Mouse (Mus musculus) hindbrain, embryonic 12.5 days (tissue): Measurements from ENCODE around the gene Fzr1. TPM values are rescaled to one million over a fixed set of nuclear protein-coding genes. Genes with fewer than 3 reads are reported as not detected.

ENCODE experiments used
- ATAC-seq: fragments of 200-750 bp; cut with Nextera tagmentation; 2 replicates; pipeline ENCODE4 v1.8.0; 2017; ENCODE audit warnings: moderate TSS enrichment; ENCODE audit not compliant: low FRiP score
- H3K27ac ChIP-seq: fragments of 300-500 bp; sonication (generic); 2 replicates; pipeline ENCODE4 v1.5.1; 2016; ENCODE audit warnings: mild to moderate bottlenecking
- H3K27me3 ChIP-seq: fragments of 300-500 bp; sonication (generic); 2 replicates; pipeline ENCODE4 v1.6.1; 2016; ENCODE audit warnings: mild to moderate bottlenecking
- H3K36me3 ChIP-seq: fragments of 300-500 bp; sonication (generic); 2 replicates; pipeline ENCODE4 v1.6.1; 2016; ENCODE audit warnings: mild to moderate bottlenecking
- H3K4me1 ChIP-seq: fragments of 300-500 bp; sonication (generic); 2 replicates; pipeline ENCODE4 v1.6.1; 2016
- H3K4me2 ChIP-seq: fragments of 300-500 bp; sonication (generic); replicated peaks from 2 replicates; pipeline ENCODE4 v1.6.1; 2016; ENCODE audit warnings: mild to moderate bottlenecking
- H3K4me3 ChIP-seq: fragments of 300-500 bp; sonication (generic); 2 replicates; pipeline ENCODE4 v1.5.1; 2016; ENCODE audit warnings: mild to moderate bottlenecking
- H3K9ac ChIP-seq: fragments of 300-500 bp; sonication (generic); 2 replicates; pipeline ENCODE4 v1.6.1; 2016; ENCODE audit warnings: mild to moderate bottlenecking, moderate library complexity
- H3K9me3 ChIP-seq: fragments of 300-500 bp; sonication (generic); replicated peaks from 2 replicates; pipeline ENCODE4 v1.6.1; 2016; ENCODE audit warnings: mild to moderate bottlenecking
- WGBS: fragments of 180-500 bp; shearing (Covaris S2); methylation state at CpG from one replicate; pipeline ENCODE4 v1.1.7; 2016; 5-methylcytosine and 5-hydroxymethylcytosine counted together
- polyA plus RNA-seq: library from polyadenylated mRNA; unstranded; fragments of >200 nt; fragmentation: Nextera tagmentation; extraction: Ambion mirVana; gene quantifications from 2 replicates; pipeline ENCODE4 v1.2.1, GENCODE M21; 2016

Gene Fzr1
- polyA plus RNA-seq, 1 experiment from 2014 or later: 134 TPM

- WGBS: 50% methylated on average over 13 of the region's 13 CpGs
- peak overlapping the region; percentile 43; the same call in 1 of the 2 replicates for H3K4me2 ChIP-seq
Measured at GRCm38 (mm10) chr10:81405588-81406201, 27.4 kb upstream of the Fzr1 start.

GRCm38 (mm10) chr10:81404720-81405119, 26.4 kb upstream of the Fzr1 start:
- H3K27ac ChIP-seq: no peak overlapping the region; the same call in 1 of the 2 replicates
- no peak overlapping the region for H3K4me2 ChIP-seq
- H3K9ac ChIP-seq: no peak overlapping the region
- no peak overlapping the region for H3K4me3 ChIP-seq
- no peaks in the 10 kb centered on the region for H3K9me3 ChIP-seq
- peaks cover 42% of the 10 kb centered on the region for H3K27me3 ChIP-seq
- ATAC-seq: no peak
- peaks cover 77% of the 10 kb centered on the region for H3K4me1 ChIP-seq
- H3K36me3 ChIP-seq: peaks cover 28% of the 10 kb centered on the region
- 48% methylated on average over 18 of the region's 18 CpGs for WGBS

More at GRCm38 (mm10) chr10:81405588-81406201, 27.4 kb upstream of the Fzr1 start:
- H3K4me1 ChIP-seq: peaks cover 76% of the 10 kb centered on the region
- ATAC-seq: no peak
- peaks cover 40% of the 10 kb centered on the region for H3K27me3 ChIP-seq
- no peaks in the 10 kb centered on the region for H3K9me3 ChIP-seq
- no peak overlapping the region for H3K9ac ChIP-seq
- H3K27ac ChIP-seq: no peak overlapping the region
- peaks cover 19% of the 10 kb centered on the region for H3K36me3 ChIP-seq
- H3K4me3 ChIP-seq: no peak overlapping the region

GRCm38 (mm10) chr10:81404082-81404481, 25.8 kb upstream of the Fzr1 start:
- H3K4me2 ChIP-seq: no peak overlapping the region
- ATAC-seq: no peak
- peaks cover 34% of the 10 kb centered on the region for H3K36me3 ChIP-seq
- no peak overlapping the region for H3K4me3 ChIP-seq
- no peak overlapping the region for H3K27ac ChIP-seq
- no peak overlapping the region for H3K9ac ChIP-seq
- peaks cover 77% of the 10 kb centered on the region for H3K4me1 ChIP-seq
- WGBS: 23% methylated on average over 9 of the region's 9 CpGs
- peaks cover 43% of the 10 kb centered on the region for H3K27me3 ChIP-seq
- no peaks in the 10 kb centered on the region for H3K9me3 ChIP-seq

- H3K4me2 ChIP-seq: peak overlapping the region; percentile 26; the same call in 1 of the 2 replicates
- ATAC-seq: no peak
- peaks cover 35% of the 10 kb centered on the region for H3K36me3 ChIP-seq
Measured at GRCm38 (mm10) chr10:81403511-81403910, 25.2 kb upstream of the Fzr1 start.

GRCm38 (mm10) chr10:81402227-81402765, 24.0 kb upstream of the Fzr1 start:
- ATAC-seq: no peak
- Histone ChIP-seq H3K27ac (peak overlapping the region; percentile 94), H3K9ac (peak overlapping the region; percentile 50; the same call in 1 of the 2 replicates), H3K36me3 (peaks cover 35% of the 10 kb centered on the region), H3K4me1 (peaks cover 69% of the 10 kb centered on the region), H3K9me3 (no peaks in the 10 kb centered on the region), H3K4me3 (no peak overlapping the region), H3K4me2 (peak overlapping the region; percentile 26), H3K27me3 (peaks cover 29% of the 10 kb centered on the region)
- 9% methylated on average over 7 of the region's 7 CpGs for WGBS

More at GRCm38 (mm10) chr10:81403511-81403910, 25.2 kb upstream of the Fzr1 start:
- Histone ChIP-seq H3K9me3 (no peaks in the 10 kb centered on the region), H3K27ac (peak overlapping the region; percentile 94), H3K4me1 (peaks cover 72% of the 10 kb centered on the region), H3K4me3 (no peak overlapping the region), H3K9ac (peak overlapping the region; percentile 50; the same call in 1 of the 2 replicates), H3K27me3 (peaks cover 38% of the 10 kb centered on the region)
- 38% methylated on average over 10 of the region's 10 CpGs for WGBS

- Histone ChIP-seq H3K4me1 (peaks cover 69% of the 10 kb centered on the region), H3K4me2 (peak overlapping the region; percentile 26), H3K27ac (peak overlapping the region; percentile 94), H3K9me3 (no peaks in the 10 kb centered on the region), H3K4me3 (0 out of 2 replicates have a peak overlapping the region, but pooled peaks have one; percentile 5), H3K9ac (peak overlapping the region; percentile 39), H3K27me3 (peaks cover 25% of the 10 kb centered on the region), H3K36me3 (peaks cover 35% of the 10 kb centered on the region)
- 3% methylated on average over 18 of the region's 18 CpGs for WGBS
- peak; percentile 76 for ATAC-seq
Measured at GRCm38 (mm10) chr10:81401521-81402226, 23.4 kb upstream of the Fzr1 start.

- 27% methylated on average over 10 of the region's 10 CpGs for WGBS
- Histone ChIP-seq H3K27me3 (peaks cover 19% of the 10 kb centered on the region), H3K4me3 (no peak overlapping the region), H3K4me2 (peak overlapping the region; percentile 26; the same call in 1 of the 2 replicates), H3K9ac (no peak overlapping the region), H3K9me3 (no peaks in the 10 kb centered on the region), H3K4me1 (peaks cover 69% of the 10 kb centered on the region), H3K27ac (peak overlapping the region; percentile 94), H3K36me3 (peaks cover 35% of the 10 kb centered on the region)
- ATAC-seq: no peak
Measured at GRCm38 (mm10) chr10:81401205-81401520, 22.8 kb upstream of the Fzr1 start.

GRCm38 (mm10) chr10:81400371-81401204, 22.3 kb upstream of the Fzr1 start:
- Histone ChIP-seq H3K36me3 (peaks cover 30% of the 10 kb centered on the region), H3K9me3 (no peaks in the 10 kb centered on the region), H3K4me1 (peaks cover 69% of the 10 kb centered on the region), H3K27ac (peak overlapping the region; percentile 94), H3K4me2 (peak overlapping the region; percentile 26), H3K27me3 (peaks cover 15% of the 10 kb centered on the region), H3K4me3 (no peak overlapping the region), H3K9ac (peak overlapping the region; percentile 38)
- ATAC-seq: no peak
- 44% methylated on average over 22 of the region's 22 CpGs for WGBS

- Histone ChIP-seq H3K27me3 (peaks cover 13% of the 10 kb centered on the region), H3K4me3 (no peak overlapping the region), H3K4me2 (peak overlapping the region; percentile 26), H3K36me3 (peaks cover 23% of the 10 kb centered on the region), H3K9me3 (no peaks in the 10 kb centered on the region), H3K9ac (peak overlapping the region; percentile 18; the same call in 1 of the 2 replicates), H3K4me1 (peaks cover 69% of the 10 kb centered on the region), H3K27ac (no peak overlapping the region)
- 69% methylated on average over 18 of the region's 18 CpGs for WGBS
- ATAC-seq: no peak
Measured at GRCm38 (mm10) chr10:81399798-81400308, 21.5 kb upstream of the Fzr1 start.

- H3K4me3 ChIP-seq: no peak overlapping the region
- H3K36me3 ChIP-seq: peaks cover 18% of the 10 kb centered on the region
- H3K4me2 ChIP-seq: no peak overlapping the region
- H3K9ac ChIP-seq: no peak overlapping the region
- no peak overlapping the region for H3K27ac ChIP-seq
- 68% methylated on average over 5 of the region's 5 CpGs for WGBS
- H3K27me3 ChIP-seq: peaks cover 8% of the 10 kb centered on the region
- no peak for ATAC-seq
- peaks cover 69% of the 10 kb centered on the region for H3K4me1 ChIP-seq
- H3K9me3 ChIP-seq: no peaks in the 10 kb centered on the region
Measured at GRCm38 (mm10) chr10:81399296-81399695, 21.0 kb upstream of the Fzr1 start.

- no peak overlapping the region for H3K4me2 ChIP-seq
- H3K36me3 ChIP-seq: peaks cover 16% of the 10 kb centered on the region; the same call in 1 of the 2 replicates
- 45% methylated on average over 5 of the region's 5 CpGs for WGBS
- H3K9ac ChIP-seq: peak overlapping the region; percentile 45; the same call in 1 of the 2 replicates
- no peaks in the 10 kb centered on the region for H3K9me3 ChIP-seq
- peaks cover 8% of the 10 kb centered on the region; the same call in 1 of the 2 replicates for H3K27me3 ChIP-seq
- H3K27ac ChIP-seq: peak overlapping the region; percentile 30; the same call in 1 of the 2 replicates
- peaks cover 62% of the 10 kb centered on the region for H3K4me1 ChIP-seq
- H3K4me3 ChIP-seq: no peak overlapping the region
- no peak for ATAC-seq
Measured at GRCm38 (mm10) chr10:81396749-81397148, 18.4 kb upstream of the Fzr1 start.
